Mouse (Mus musculus) midbrain, embryonic 10.5 days (tissue): ENCODE results near the gene Lypd6b. TPM values are rescaled to one million over a fixed set of nuclear protein-coding genes. Genes with fewer than 3 reads are reported as not detected.

Experiments
- DNase-seq: peaks from one replicate; pipeline ENCODE4 v3.0.0-alpha.2; 2017; ENCODE audit warnings: low spot score
- H3K27ac ChIP-seq: fragments of 300-500 bp; sonication (generic); replicated peaks from 2 replicates; pipeline ENCODE4 v1.5.1; 2016; ENCODE audit warnings: mild to moderate bottlenecking
- H3K27me3 ChIP-seq: fragments of 300-500 bp; sonication (generic); 2 replicates; pipeline ENCODE4 v1.6.1; 2016; ENCODE audit warnings: low read depth, mild to moderate bottlenecking; ENCODE audit not compliant: poor library complexity, severe bottlenecking
- H3K36me3 ChIP-seq: fragments of 300-500 bp; sonication (generic); 2 replicates; pipeline ENCODE4 v1.6.1; 2016; ENCODE audit warnings: mild to moderate bottlenecking, moderate library complexity
- H3K4me1 ChIP-seq: fragments of 300-500 bp; sonication (generic); 2 replicates; pipeline ENCODE4 v1.6.1; 2016
- H3K4me3 ChIP-seq: fragments of 300-500 bp; sonication (generic); 2 replicates; pipeline ENCODE4 v1.5.1; 2016; ENCODE audit warnings: mild to moderate bottlenecking, moderate library complexity
- H3K9me3 ChIP-seq: fragments of 300-500 bp; sonication (generic); replicated peaks from 2 replicates; pipeline ENCODE4 v1.6.1; 2016; ENCODE audit warnings: mild to moderate bottlenecking
- WGBS: fragments of 180-500 bp; shearing (Covaris S2); methylation state at CpG from one replicate; pipeline ENCODE4 v1.1.7; 2016; 5-methylcytosine and 5-hydroxymethylcytosine counted together
- polyA plus RNA-seq: library from polyadenylated mRNA; unstranded; fragments of >200 nt; fragmentation: Nextera tagmentation; extraction: Ambion mirVana; gene quantifications from 2 replicates; pipeline ENCODE4 v1.2.1, GENCODE M21; 2016

The Lypd6b gene
- polyA plus RNA-seq, 1 experiment from 2014 or later, result 0.93 TPM

DNA sequence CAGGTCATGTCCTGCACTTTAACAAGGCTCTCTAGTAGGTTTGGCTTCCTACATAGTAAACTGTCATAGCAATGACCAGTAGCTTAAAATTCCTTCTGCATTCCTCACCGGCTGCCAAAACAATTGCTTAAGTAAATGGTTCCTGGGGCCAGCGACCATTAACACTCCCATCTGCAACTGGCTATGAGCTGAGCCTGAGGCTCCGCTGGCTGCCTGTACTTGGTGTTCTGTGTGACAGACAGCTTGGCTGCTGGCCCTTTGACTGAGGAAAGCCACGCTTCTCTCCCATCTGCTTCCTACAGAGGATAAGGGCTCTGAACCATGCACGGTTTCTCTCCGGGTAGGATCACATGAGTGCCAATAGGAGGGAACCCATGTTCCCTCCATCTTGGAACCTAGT, 53.1 kb downstream of the Lypd6b start:
- 68% methylated on average over 6 of the region's 6 CpGs for WGBS
- Histone ChIP-seq H3K9me3 (no peaks in the 10 kb centered on the region), H3K27ac (no peak overlapping the region)

DNA sequence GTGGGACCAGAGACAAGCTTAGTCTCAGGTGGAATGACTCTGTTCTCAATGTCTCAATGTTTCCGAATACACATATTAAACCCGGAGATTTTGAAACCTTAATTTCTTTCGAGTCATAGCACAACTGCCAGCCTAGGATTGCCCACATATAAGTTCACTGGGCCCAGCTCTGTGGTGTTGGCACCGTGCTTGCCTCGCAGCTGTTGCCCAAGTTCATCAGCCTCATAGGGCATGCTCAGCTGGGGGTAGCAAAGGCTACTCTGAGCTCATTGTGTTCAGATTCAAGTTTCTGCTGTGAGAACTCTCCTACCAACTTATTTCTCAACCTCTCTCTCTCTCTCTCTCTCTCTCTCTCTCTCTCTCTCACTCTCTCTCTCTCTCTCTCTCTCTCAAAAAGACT, 53.6 kb downstream of the Lypd6b start:
- Histone ChIP-seq H3K9me3 (no peaks in the 10 kb centered on the region), H3K4me1 (peaks cover 25% of the 10 kb centered on the region), H3K27ac (no peak overlapping the region), H3K36me3 (no peaks in the 10 kb centered on the region), H3K4me3 (no peak overlapping the region), H3K27me3 (no peaks in the 10 kb centered on the region)
- 95% methylated on average over 5 of the region's 5 CpGs for WGBS
- no peak for DNase-seq

More for the DNA sequence above, 53.1 kb downstream of the Lypd6b start:
- Histone ChIP-seq H3K4me3 (no peak overlapping the region), H3K36me3 (no peaks in the 10 kb centered on the region), H3K27me3 (no peaks in the 10 kb centered on the region), H3K4me1 (peaks cover 23% of the 10 kb centered on the region)
- no peak for DNase-seq

DNA sequence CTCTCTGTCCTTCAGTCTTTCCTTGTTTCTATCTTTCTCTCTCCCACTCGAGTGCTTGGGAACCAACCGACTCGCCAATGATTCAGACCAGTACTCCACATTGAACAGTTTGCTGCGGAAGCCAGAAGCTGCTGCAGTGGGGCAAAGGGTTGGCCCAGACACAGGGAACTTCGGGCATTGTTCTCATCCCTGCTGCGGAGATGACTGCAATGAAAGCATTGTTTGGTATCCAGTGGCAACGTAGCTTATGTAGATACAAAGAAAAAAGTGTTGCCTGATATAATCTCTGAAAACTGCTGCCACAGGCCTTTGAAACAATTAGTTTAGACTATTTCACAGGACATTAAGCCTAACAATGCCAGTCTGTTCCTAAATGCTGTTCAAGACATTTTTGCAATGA, 57.6 kb downstream of the Lypd6b start:
- Histone ChIP-seq H3K27me3 (no peaks in the 10 kb centered on the region), H3K27ac (peak overlapping the region; percentile 74), H3K36me3 (no peaks in the 10 kb centered on the region), H3K9me3 (no peaks in the 10 kb centered on the region), H3K4me1 (peaks cover 17% of the 10 kb centered on the region), H3K4me3 (no peak overlapping the region)
- DNase-seq, result peak; percentile 40
- 34% methylated on average over 7 of the region's 7 CpGs for WGBS

DNA sequence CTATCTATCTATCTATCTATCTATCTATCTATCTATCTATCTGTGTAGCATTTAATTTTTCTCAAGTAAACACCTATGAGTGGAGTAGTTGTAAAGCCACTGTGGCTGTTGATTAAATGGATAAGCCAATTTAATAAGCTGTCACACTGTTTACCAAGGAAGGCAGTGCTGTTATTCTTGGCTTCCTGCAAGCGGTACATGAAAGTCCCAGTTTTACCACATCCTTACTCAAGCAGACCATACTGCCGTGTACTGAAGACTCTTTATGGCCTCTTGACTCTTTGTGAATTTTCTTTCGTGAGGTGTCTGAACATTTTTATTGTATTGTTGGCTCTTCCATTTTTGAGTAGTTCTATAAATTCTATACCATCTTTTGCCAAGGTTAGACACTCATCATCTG, 58.6 kb downstream of the Lypd6b start:
- peaks cover 14% of the 10 kb centered on the region for H3K4me1 ChIP-seq
- H3K4me3 ChIP-seq, result no peak overlapping the region
- no peak for DNase-seq
- H3K36me3 ChIP-seq, result no peaks in the 10 kb centered on the region
- H3K27me3 ChIP-seq, result no peaks in the 10 kb centered on the region
- no peaks in the 10 kb centered on the region for H3K9me3 ChIP-seq
- WGBS, result 96% methylated on average over 3 of the region's 3 CpGs
- H3K27ac ChIP-seq, result no peak overlapping the region

DNA sequence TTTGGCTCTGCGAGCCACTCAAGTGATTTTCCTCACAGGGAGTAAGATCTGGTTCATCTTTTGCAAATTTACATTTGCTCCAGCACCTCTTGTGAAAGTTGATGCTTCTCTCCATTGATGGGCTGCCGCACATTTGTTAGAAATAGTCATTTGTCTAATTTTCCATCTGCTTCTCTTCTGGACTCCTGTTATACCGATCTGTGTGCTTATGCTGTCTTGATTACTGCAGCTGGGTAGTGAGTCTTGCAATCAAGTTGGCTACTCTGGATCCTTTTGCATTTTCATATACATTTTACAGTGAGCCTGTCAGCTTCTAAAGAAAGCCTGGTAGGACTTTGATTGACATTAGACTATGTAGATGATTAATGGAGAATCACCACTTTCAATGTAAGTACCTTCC, 59.4 kb downstream of the Lypd6b start:
- Histone ChIP-seq H3K36me3 (no peaks in the 10 kb centered on the region), H3K4me1 (peaks cover 14% of the 10 kb centered on the region), H3K9me3 (no peaks in the 10 kb centered on the region), H3K4me3 (no peak overlapping the region), H3K27me3 (no peaks in the 10 kb centered on the region), H3K27ac (no peak overlapping the region)
- DNase-seq, result no peak
- 94% methylated on average over 3 of the region's 3 CpGs for WGBS

DNA sequence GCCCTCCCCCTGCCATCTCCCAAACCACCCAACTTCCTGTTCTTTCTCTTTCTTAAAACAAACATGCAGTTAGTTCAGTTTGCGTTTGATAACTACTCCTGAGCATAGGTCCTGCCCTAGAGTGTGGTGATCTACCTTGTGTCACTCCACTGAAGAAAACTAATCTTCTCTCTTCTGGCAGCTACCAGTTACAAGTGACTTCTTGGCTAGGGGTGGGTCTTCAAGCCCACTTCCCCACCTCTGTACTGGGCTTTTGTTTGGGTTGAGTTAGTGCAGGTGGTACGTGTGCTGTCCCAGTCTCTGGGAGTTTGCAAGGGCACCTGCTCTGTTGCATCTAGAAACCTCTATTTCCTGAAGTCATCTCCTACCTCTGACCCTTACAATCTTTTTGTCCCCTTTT, 60.3 kb downstream of the Lypd6b start:
- no peaks in the 10 kb centered on the region for H3K27me3 ChIP-seq
- 85% methylated on average over 2 of the region's 2 CpGs for WGBS

DNA sequence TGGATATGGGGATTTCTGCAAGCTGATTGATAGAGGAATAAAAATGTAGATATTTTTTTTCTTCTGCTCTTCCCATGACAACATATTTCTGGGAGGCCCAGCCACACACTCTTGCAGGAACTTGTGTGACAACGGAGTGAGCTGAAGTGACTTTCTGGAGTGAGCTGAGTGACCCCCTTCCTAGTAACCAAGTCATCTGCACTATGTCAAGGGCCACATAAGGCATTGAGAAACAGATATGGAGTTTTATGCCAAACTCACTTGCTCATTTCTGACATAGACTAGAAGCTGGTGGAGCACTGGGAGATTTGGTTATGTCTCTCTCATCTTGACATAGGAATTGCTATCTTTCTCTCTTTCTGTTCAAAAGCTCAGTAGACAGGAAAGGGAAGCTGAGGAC, 62.3 kb downstream of the Lypd6b start:
- 100% methylated on average over 1 of the region's 1 CpGs for WGBS
- Histone ChIP-seq H3K9me3 (no peaks in the 10 kb centered on the region), H3K27ac (no peak overlapping the region), H3K36me3 (no peaks in the 10 kb centered on the region), H3K27me3 (no peaks in the 10 kb centered on the region), H3K4me1 (peaks cover 10% of the 10 kb centered on the region), H3K4me3 (no peak overlapping the region)
- DNase-seq, result no peak

More for the DNA sequence above, 60.3 kb downstream of the Lypd6b start:
- H3K27ac ChIP-seq, result no peak overlapping the region
- no peak overlapping the region for H3K4me3 ChIP-seq
- no peak for DNase-seq
- peaks cover 14% of the 10 kb centered on the region for H3K4me1 ChIP-seq
- H3K36me3 ChIP-seq, result no peaks in the 10 kb centered on the region
- H3K9me3 ChIP-seq, result no peaks in the 10 kb centered on the region

DNA sequence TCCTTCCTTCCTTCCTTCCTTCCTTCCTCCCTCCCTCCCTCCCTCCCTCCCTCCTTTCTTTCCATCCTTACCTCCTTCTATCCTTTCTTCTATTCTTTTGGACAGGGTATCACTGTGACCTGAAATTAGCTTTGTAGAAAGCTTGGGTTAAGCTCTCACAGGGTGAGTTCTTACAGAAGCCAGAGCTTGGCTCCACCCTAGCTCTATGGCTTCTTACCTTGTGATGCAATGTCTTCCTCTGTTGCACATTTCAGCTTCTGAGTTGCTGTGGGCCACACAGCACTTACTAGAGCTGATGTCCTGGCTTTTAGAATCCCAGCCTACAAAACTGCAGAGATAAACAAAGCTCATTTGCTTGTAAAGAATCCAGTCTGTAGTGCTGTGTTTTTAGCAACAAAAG, 64.5 kb downstream of the Lypd6b start:
- Histone ChIP-seq H3K27ac (no peak overlapping the region), H3K4me1 (no peaks in the 10 kb centered on the region), H3K9me3 (no peaks in the 10 kb centered on the region), H3K27me3 (no peaks in the 10 kb centered on the region), H3K36me3 (no peaks in the 10 kb centered on the region), H3K4me3 (no peak overlapping the region)
- DNase-seq, result no peak

DNA sequence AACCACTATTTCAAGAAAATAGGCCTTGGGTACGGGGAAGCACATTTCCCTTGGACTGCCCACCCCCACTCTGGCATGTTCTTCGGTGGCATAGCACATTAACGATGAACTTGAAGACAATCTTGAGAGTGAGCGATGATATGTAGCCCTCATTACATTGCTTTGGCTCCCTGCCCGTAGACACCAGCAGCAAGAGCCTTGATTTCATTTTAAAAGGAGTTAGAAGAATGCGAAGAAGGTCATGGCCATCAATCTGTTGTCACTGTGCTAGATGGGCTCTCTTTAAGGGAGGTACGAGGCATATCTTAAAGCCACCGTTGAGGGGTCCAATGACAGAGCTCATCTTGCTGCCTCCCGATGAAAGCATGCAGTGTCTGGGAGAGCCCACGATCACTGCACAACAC, 68.7 kb downstream of the Lypd6b start:
- H3K27ac ChIP-seq, result no peak overlapping the region
- H3K4me1 ChIP-seq, result peaks cover 7% of the 10 kb centered on the region; the same call in 1 of the 2 replicates
- no peak for DNase-seq
- H3K36me3 ChIP-seq, result no peaks in the 10 kb centered on the region
- H3K9me3 ChIP-seq, result no peaks in the 10 kb centered on the region
- 90% methylated on average over 10 of the region's 10 CpGs for WGBS
- no peak overlapping the region for H3K4me3 ChIP-seq
- H3K27me3 ChIP-seq, result peaks cover 3% of the 10 kb centered on the region; the same call in 1 of the 2 replicates

DNA sequence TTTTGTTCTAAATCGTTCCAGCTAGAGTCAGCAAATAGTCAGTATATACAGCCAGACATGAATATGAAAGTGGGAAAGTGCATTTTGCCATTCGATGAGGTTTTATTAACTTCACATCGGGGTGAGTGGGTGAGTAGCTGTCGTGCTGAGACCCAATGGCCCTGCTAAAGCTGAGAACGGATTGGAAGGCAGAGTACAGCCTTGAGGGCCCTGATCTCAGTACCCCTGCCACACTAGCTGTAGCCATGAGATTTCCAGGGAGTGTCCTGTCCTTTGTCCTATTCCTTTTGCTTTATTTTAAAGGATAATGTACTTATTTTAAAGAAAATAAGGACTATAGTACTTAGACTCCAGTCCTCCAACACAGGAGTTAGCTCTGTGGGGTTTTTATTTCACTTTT, 69.1 kb downstream of the Lypd6b start:
- peaks cover 8% of the 10 kb centered on the region; the same call in 1 of the 2 replicates for H3K4me1 ChIP-seq
- DNase-seq, result no peak
- H3K27me3 ChIP-seq, result peaks cover 3% of the 10 kb centered on the region; the same call in 1 of the 2 replicates
- WGBS, result 87% methylated on average over 5 of the region's 5 CpGs
- H3K4me3 ChIP-seq, result no peak overlapping the region
- no peaks in the 10 kb centered on the region for H3K9me3 ChIP-seq
- no peaks in the 10 kb centered on the region for H3K36me3 ChIP-seq
- H3K27ac ChIP-seq, result no peak overlapping the region

DNA sequence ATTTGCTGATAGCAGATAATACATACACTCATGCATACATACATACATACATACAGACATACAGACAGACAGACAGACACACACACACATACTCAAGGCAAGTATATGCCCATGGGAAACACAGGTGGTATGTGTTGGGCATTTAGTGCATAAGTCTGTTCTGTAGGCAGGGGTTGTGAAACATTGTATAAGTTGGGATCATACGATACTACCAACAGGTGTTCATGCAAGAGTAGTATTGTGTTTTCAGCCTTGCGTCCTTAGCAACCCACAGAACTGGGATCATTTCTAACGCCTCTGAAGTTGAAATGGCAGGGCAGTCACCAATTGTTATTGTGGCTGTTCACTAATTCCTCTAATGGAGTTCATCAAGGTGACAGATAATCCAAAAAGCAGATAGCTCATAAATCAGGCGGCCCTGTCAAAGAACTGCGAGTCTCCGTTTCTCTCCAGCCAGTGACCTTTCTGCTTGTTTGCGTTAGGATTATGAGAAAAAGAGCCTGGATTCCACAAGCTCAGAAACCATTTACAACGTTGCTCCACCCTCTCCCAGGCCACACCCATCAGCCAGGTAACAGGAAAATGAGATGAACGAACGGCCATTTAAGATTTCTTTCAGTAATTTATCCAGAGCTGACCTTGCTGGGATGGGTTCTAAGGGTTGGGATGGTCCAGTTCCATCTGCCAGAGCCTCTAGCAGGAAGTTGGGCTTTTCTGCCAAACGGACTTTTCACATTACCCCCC, 72.9 kb downstream of the Lypd6b start:
- H3K36me3 ChIP-seq, result no peaks in the 10 kb centered on the region
- no peak overlapping the region for H3K27ac ChIP-seq
- WGBS, result 59% methylated on average over 11 of the region's 11 CpGs
- peaks cover 8% of the 10 kb centered on the region; the same call in 1 of the 2 replicates for H3K4me1 ChIP-seq
- peaks cover 3% of the 10 kb centered on the region; the same call in 1 of the 2 replicates for H3K27me3 ChIP-seq
- DNase-seq, result no peak
- H3K4me3 ChIP-seq, result no peak overlapping the region
- no peaks in the 10 kb centered on the region for H3K9me3 ChIP-seq

DNA sequence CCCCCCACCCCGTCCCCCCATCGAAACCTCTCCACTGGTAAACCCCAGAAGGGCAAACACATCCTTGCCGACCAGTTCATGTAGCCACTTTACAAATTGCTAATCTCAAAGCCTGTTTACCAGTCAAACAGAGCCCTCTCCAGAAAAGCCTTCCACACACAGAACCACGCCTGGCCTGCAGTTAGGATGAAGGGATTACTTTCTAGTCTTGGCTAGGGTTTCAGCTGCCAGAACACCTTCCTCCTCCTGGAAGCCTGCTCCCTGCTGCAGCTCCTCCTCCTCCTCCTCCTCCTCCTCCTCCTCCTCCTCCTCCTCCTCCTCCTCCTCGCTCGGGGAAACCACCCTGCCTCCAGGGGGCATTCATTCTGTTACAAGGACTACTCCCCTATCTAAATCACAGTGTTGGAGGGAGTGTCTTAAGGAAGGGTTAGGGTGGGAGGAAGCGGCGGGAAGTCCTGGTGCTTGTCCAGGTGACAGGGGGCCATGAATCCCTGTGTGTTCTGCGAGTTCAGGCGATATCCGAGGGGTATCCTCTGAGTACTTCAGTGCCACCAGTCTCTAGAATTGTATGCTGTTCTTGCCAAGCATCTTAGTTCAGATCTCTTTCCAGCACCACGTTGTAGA, 73.6 kb downstream of the Lypd6b start:
- no peaks in the 10 kb centered on the region for H3K36me3 ChIP-seq
- H3K4me1 ChIP-seq, result peaks cover 8% of the 10 kb centered on the region; the same call in 1 of the 2 replicates
- DNase-seq, result no peak
- H3K4me3 ChIP-seq, result no peak overlapping the region
- H3K27me3 ChIP-seq, result peaks cover 3% of the 10 kb centered on the region; the same call in 1 of the 2 replicates
- H3K9me3 ChIP-seq, result no peaks in the 10 kb centered on the region
- H3K27ac ChIP-seq, result no peak overlapping the region
- WGBS, result 29% methylated on average over 11 of the region's 12 CpGs

DNA sequence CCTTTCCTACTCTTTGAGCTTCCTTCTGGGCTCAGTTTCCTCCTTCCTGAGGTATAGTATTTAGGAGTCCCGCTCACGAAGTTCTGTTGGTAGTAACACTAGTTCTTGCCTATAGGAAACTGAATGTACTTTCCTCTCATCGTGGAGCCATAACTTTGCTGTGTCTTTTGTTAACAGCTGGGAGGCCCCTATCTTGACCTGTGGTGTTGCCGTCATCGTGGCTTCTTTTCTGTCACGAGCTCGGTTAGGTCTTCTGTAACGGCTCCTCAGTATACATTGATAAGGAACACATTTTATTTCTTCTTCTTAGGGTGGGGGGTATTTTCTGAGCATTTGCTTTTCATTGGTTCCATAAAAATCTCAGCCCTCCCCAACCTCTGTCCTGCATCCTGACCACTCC, 74.2 kb downstream of the Lypd6b start:
- peaks cover 8% of the 10 kb centered on the region; the same call in 1 of the 2 replicates for H3K4me1 ChIP-seq
- no peaks in the 10 kb centered on the region for H3K36me3 ChIP-seq
- H3K27me3 ChIP-seq, result peaks cover 3% of the 10 kb centered on the region; the same call in 1 of the 2 replicates
- no peak overlapping the region for H3K27ac ChIP-seq
- H3K9me3 ChIP-seq, result no peaks in the 10 kb centered on the region
- DNase-seq, result no peak
- WGBS, result 74% methylated on average over 8 of the region's 8 CpGs
- H3K4me3 ChIP-seq, result no peak overlapping the region
